Mouse (Mus musculus): ENCODE measurements around the gene Pced1a. TPM values are rescaled to one million over a fixed set of nuclear protein-coding genes. Genes with fewer than 3 reads are reported as not detected.
A peak's percentile ranks its signal among the peaks of the same experiment; 100 is the strongest.

Pced1a gene
- polyA plus RNA-seq, 2 experiments, result 13.2 to 57.5 TPM

DNA sequence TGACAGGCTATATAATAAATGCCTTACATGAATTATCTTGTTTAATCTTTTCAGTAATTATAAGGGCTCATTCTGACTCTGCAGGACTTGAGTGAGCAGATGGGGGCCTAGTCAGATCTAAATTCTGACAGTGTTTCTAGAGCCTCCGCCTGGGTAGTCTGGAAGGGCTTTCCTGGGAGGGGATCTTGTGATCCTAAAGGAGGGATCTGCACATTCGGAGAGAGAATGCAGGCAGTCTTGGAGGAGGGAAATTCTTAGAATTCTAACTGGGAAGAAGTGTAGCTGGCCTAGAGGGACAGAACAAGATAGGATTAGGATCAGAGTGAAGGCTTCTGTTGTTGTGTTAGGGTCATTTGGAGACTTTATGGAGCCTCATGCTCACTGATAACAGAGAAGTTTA lies 27.8 kb upstream of the Pced1a start:
- no peak for DNase-seq (ENCODE audit: low spot score)
- Histone ChIP-seq H3K36me3 (ENCODE audit: control insufficient read depth, insufficient read depth, low read length) (no peaks in the 10 kb centered on the region), H3K9ac (ENCODE audit: low read depth, low read length, severe bottlenecking) (no peak overlapping the region), H3K4me2 (replicated peaks; ENCODE audit: low read depth, low read length, severe bottlenecking) (no peak overlapping the region), H3K4me3 (replicated peaks; ENCODE audit: low read length) (no peak overlapping the region), H3K4me1 (ENCODE audit: control insufficient read depth, insufficient read depth, low read length) (peaks cover 13% of the 10 kb centered on the region), H3K27ac (replicated peaks; ENCODE audit: low read depth, low read length) (no peak overlapping the region), H3K27me3 (ENCODE audit: control insufficient read depth, insufficient read depth, low read length) (no peaks in the 10 kb centered on the region), H3K9me3 (ENCODE audit: control insufficient read depth, low read length) (no peaks in the 10 kb centered on the region)
- no peak for ATAC-seq (ENCODE audit: low FRiP score, low read depth)
- no peak for TF ChIP-seq POLR2A (IDR thresholded peaks at IDR 0.05; ENCODE audit: borderline replicate concordance, extremely low read depth, insufficient read depth, insufficient read length)
- 57% methylated on average over 2 of the region's 2 CpGs for WGBS

DNA sequence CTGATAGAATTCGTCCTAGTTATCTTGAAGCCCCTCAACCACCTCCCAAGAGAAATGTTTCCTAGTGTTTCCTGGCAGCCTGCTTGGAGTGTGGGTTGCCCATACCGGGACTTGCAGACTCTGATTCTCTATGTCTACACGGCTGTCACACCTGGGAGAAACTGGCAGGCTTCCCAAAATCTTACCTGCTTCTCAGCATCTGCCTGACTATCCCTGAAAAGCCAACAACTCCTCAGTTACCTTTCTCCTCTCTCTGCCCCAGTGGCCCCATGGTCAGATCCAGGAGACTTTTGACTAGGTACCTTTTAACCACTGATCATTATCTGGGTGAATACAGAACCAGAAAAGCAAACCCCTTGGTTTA lies 27.2 kb upstream of the Pced1a start:
- ATAC-seq (ENCODE audit: low FRiP score, low read depth) (no peak), DNase-seq (ENCODE audit: low spot score) (no peak)
- Histone ChIP-seq H3K27ac (replicated peaks; ENCODE audit: low read depth, low read length) (no peak overlapping the region), H3K4me2 (replicated peaks; ENCODE audit: low read depth, low read length, severe bottlenecking) (peak overlapping the region; percentile 88), H3K36me3 (ENCODE audit: control insufficient read depth, insufficient read depth, low read length) (no peaks in the 10 kb centered on the region), H3K27me3 (ENCODE audit: control insufficient read depth, insufficient read depth, low read length) (no peaks in the 10 kb centered on the region), H3K9ac (ENCODE audit: low read depth, low read length, severe bottlenecking) (no peak overlapping the region; the same call in 1 of the 2 replicates), H3K9me3 (ENCODE audit: control insufficient read depth, low read length) (no peaks in the 10 kb centered on the region), H3K4me1 (ENCODE audit: control insufficient read depth, insufficient read depth, low read length) (peaks cover 13% of the 10 kb centered on the region), H3K4me3 (replicated peaks; ENCODE audit: low read length) (peak overlapping the region; percentile 92; the same call in 1 of the 2 replicates)
- no peak for TF ChIP-seq POLR2A (IDR thresholded peaks at IDR 0.05; ENCODE audit: borderline replicate concordance, extremely low read depth, insufficient read depth, insufficient read length)
- 61% methylated on average over 3 of the region's 3 CpGs for WGBS

- Histone ChIP-seq H3K4me1 (ENCODE audit: control insufficient read depth, insufficient read depth, low read length) (peaks cover 13% of the 10 kb centered on the region), H3K27me3 (ENCODE audit: control insufficient read depth, insufficient read depth, low read length) (no peaks in the 10 kb centered on the region), H3K4me2 (replicated peaks; ENCODE audit: low read depth, low read length, severe bottlenecking) (peak overlapping the region; percentile 88), H3K9ac (ENCODE audit: low read depth, low read length, severe bottlenecking) (peak overlapping the region; percentile 88), H3K9me3 (ENCODE audit: control insufficient read depth, low read length) (no peaks in the 10 kb centered on the region), H3K4me3 (replicated peaks; ENCODE audit: low read length) (peak overlapping the region; percentile 92), H3K27ac (replicated peaks; ENCODE audit: low read depth, low read length) (no peak overlapping the region), H3K36me3 (ENCODE audit: control insufficient read depth, insufficient read depth, low read length) (no peaks in the 10 kb centered on the region)
- DNase-seq (ENCODE audit: low spot score), result no peak
- TF ChIP-seq POLR2A (IDR thresholded peaks at IDR 0.05; ENCODE audit: borderline replicate concordance, extremely low read depth, insufficient read depth, insufficient read length), result no peak
- ATAC-seq (ENCODE audit: low FRiP score, low read depth), result no peak
- 64% methylated on average over 14 of the region's 14 CpGs for WGBS
Observed at GRCm38 (mm10) chr2:130451086-130451726, 26.7 kb upstream of the Pced1a start.

DNA sequence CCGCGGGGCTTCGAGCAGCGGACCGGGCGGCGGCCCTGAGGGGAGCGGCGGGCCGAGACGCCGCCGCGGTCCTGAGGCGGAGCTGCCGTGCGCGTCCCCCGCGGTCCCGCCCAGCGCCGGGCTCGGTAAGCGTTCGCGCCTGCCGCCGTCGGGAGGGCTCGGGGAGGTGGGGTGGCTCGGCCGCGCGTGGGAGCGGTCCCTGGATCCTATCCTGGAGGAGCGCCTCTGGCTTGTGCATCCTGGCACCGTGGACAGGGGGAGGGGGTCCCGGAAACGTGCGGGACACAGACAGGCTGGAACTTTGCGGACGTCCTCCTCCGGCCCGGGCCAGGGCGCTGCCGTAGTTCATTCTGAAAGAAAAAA lies 25.9 kb upstream of the Pced1a start:
- Histone ChIP-seq H3K4me3 (replicated peaks; ENCODE audit: low read length) (peak overlapping the region; percentile 92), H3K36me3 (ENCODE audit: control insufficient read depth, insufficient read depth, low read length) (peaks cover 3% of the 10 kb centered on the region; the same call in 1 of the 2 replicates), H3K4me1 (ENCODE audit: control insufficient read depth, insufficient read depth, low read length) (peaks cover 13% of the 10 kb centered on the region), H3K4me2 (replicated peaks; ENCODE audit: low read depth, low read length, severe bottlenecking) (peak overlapping the region; percentile 88), H3K27ac (replicated peaks; ENCODE audit: low read depth, low read length) (peak overlapping the region; percentile 76), H3K27me3 (ENCODE audit: control insufficient read depth, insufficient read depth, low read length) (no peaks in the 10 kb centered on the region), H3K9ac (ENCODE audit: low read depth, low read length, severe bottlenecking) (peak overlapping the region; percentile 88), H3K9me3 (ENCODE audit: control insufficient read depth, low read length) (no peaks in the 10 kb centered on the region)
- no peak for TF ChIP-seq POLR2A (IDR thresholded peaks at IDR 0.05; ENCODE audit: borderline replicate concordance, extremely low read depth, insufficient read depth, insufficient read length)
- DNase-seq (ENCODE audit: low spot score), result peak; percentile 18
- 0% methylated on average over 20 of the region's 47 CpGs for WGBS
- ATAC-seq (ENCODE audit: low FRiP score, low read depth), result peak; percentile 84

DNA sequence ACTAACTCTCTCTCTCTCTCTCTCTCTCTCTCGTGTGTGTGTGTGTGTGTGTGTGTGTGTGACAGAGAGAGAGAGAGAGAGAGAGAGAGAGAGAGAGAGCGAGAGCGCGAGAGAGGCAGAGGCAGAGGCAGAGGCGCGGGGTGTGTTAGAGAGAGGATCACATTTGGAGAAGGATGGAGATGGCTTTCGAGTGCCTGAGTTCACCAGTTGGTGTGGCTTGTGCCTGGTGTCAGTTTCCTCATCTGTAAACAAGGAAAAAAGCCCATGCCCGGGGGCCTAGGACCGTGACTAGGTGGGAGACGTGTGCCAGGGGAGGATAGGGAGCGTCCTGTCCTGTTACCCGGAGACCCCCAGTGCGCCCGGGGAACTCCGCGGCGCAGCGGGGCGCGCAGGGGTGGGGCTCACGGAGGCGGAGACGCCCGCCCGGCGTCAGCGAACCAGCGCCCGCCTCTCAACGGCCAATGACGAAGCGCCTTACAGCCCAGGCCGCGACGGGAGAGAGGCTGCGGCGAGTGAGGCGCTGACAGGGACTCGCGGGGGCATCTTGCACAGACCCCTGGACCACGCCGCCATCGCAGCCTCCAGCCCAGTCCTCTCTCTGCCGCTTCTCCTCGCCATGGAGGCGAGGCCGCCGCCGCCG lies 25.4 kb upstream of the Pced1a start, which contains the start of gene Ptpra:
Ptpra (plus strand) TSS at position 485 of the 640 bp plus-strand sequence.
- H3K36me3 ChIP-seq (ENCODE audit: control insufficient read depth, insufficient read depth, low read length), result peaks cover 5% of the 10 kb centered on the region; the same call in 1 of the 2 replicates
- TF ChIP-seq POLR2A (IDR thresholded peaks at IDR 0.05; ENCODE audit: borderline replicate concordance, extremely low read depth, insufficient read depth, insufficient read length), result peak; percentile 73; the same call in 1 of the 2 replicates
- under 1% methylated on average over 33 of the region's 50 CpGs for WGBS
- peak; percentile 96 for ATAC-seq (ENCODE audit: low FRiP score, low read depth)
- H3K4me1 ChIP-seq (ENCODE audit: control insufficient read depth, insufficient read depth, low read length), result peaks cover 13% of the 10 kb centered on the region
- DNase-seq (ENCODE audit: low spot score), result peak; percentile 89
- H3K4me2 ChIP-seq (replicated peaks; ENCODE audit: low read depth, low read length, severe bottlenecking), result peak within 1 kb of the TSS; percentile 88
- no peaks in the 10 kb centered on the region for H3K9me3 ChIP-seq (ENCODE audit: control insufficient read depth, low read length)
- peak within 1 kb of the TSS; percentile 92 for H3K4me3 ChIP-seq (replicated peaks; ENCODE audit: low read length)
- H3K27ac ChIP-seq (replicated peaks; ENCODE audit: low read depth, low read length), result peak within 1 kb of the TSS; percentile 76
- peak within 1 kb of the TSS; percentile 88 for H3K9ac ChIP-seq (ENCODE audit: low read depth, low read length, severe bottlenecking)
- H3K27me3 ChIP-seq (ENCODE audit: control insufficient read depth, insufficient read depth, low read length), result no peaks in the 10 kb centered on the region

Data from limb, embryonic 14.5 days (tissue).